Mouse (Mus musculus) olfactory bulb, adult 2 months (tissue): ENCODE results near the gene Mindy1.

ENCODE experiments used
- CTCF ChIP-seq: fragments of 200-500 bp; IDR thresholded peaks from 2 replicates; pipeline ENCODE4 v1.5.1; 2012; ENCODE audit warnings: low read depth, mild to moderate bottlenecking, low read length, moderate library complexity; ENCODE audit not compliant: insufficient read depth
- POLR2A ChIP-seq: fragments of 200-500 bp; IDR thresholded peaks from 2 replicates; pipeline ENCODE4 v1.6.1; 2012; ENCODE audit warnings: mild to moderate bottlenecking, low read depth, low read length, moderate library complexity; ENCODE audit not compliant: insufficient read depth

DNA sequence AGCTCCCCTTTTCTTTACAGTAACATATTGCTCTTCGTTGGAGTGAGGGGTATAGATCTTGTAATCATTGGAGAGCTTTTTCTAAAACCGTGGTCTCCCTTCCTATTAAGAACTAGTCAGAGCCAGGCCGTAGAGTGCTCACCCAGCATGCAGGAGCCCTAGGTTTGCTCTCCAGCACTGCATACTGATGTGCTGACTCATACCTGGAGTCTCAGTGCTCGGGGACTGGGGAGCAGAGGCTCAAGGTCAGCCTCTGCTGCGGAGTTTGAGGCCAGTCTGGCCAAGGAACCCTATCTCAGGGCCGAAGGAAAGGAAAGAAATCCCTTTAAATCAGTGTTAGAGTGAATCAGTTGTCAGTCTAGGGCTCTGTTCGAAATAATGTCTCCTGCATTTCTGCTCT lies 48.4 kb upstream of the Mindy1 start:
- TF ChIP-seq CTCF = no peak
- no peak for TF ChIP-seq POLR2A
